Mouse (Mus musculus) E14TG2a.4 (cell line): ENCODE measurements around the gene Galnt17.

Source experiments
- H3K27me3 ChIP-seq: 2 replicates; pipeline ENCODE4 v1.6.1; 2014; ENCODE audit warnings: low read length, control low read depth; ENCODE audit not compliant: insufficient read depth
- H3K36me3 ChIP-seq: 2 replicates; pipeline ENCODE4 v1.6.1; 2014; ENCODE audit warnings: low read length, control low read depth; ENCODE audit not compliant: insufficient read depth
- H3K4me1 ChIP-seq: replicated peaks from 2 replicates; pipeline ENCODE4 v1.6.1; 2014; ENCODE audit warnings: low read depth, low read length, control low read depth
- H3K4me3 ChIP-seq: replicated peaks from 2 replicates; pipeline ENCODE4 v1.5.1; 2014; ENCODE audit warnings: mild to moderate bottlenecking, low read length
- H3K9me3 ChIP-seq: 2 replicates; pipeline ENCODE4 v1.6.1; 2014; ENCODE audit warnings: low read length, control low read depth
- CTCF ChIP-seq: conservative IDR thresholded peaks from 2 replicates; pipeline ENCODE4 v1.5.1; 2014; ENCODE audit warnings: low read length
- NANOG ChIP-seq: IDR thresholded peaks from 2 replicates; pipeline ENCODE4 v1.6.1; 2014; ENCODE audit warnings: borderline replicate concordance, low read length, mixed read lengths
- POU5F1 ChIP-seq: IDR thresholded peaks from 2 replicates; pipeline ENCODE4 v1.6.1; 2014; ENCODE audit warnings: low read length, borderline replicate concordance

The Galnt17 gene

GRCm38 (mm10) chr5:131306321-131306907 is 1.9 kb downstream of the Galnt17 start:
- TF ChIP-seq POU5F1 (no peak), CTCF (no peak), NANOG (no peak)

GRCm38 (mm10) chr5:131305223-131305622 is 3.1 kb downstream of the Galnt17 start:
- peaks cover 68% of the 10 kb centered on the region for H3K27me3 ChIP-seq

More at GRCm38 (mm10) chr5:131306321-131306907, 1.9 kb downstream of the Galnt17 start:
- Histone ChIP-seq H3K36me3 (no peaks in the 10 kb centered on the region), H3K4me3 (peak overlapping the region; percentile 85), H3K27me3 (peaks cover 68% of the 10 kb centered on the region), H3K4me1 (peaks cover 16% of the 10 kb centered on the region), H3K9me3 (peaks cover 15% of the 10 kb centered on the region; the same call in 1 of the 2 replicates)

GRCm38 (mm10) chr5:131301526-131301925 is 6.8 kb downstream of the Galnt17 start:
- H3K4me1 ChIP-seq = peaks cover 7% of the 10 kb centered on the region
- peaks cover 7% of the 10 kb centered on the region; the same call in 1 of the 2 replicates for H3K9me3 ChIP-seq
- peaks cover 64% of the 10 kb centered on the region for H3K27me3 ChIP-seq
- no peak overlapping the region for H3K4me3 ChIP-seq
- no peaks in the 10 kb centered on the region for H3K36me3 ChIP-seq
- TF ChIP-seq NANOG (no peak), CTCF (no peak), POU5F1 (no peak)

More at GRCm38 (mm10) chr5:131305223-131305622, 3.1 kb downstream of the Galnt17 start:
- no peaks in the 10 kb centered on the region for H3K36me3 ChIP-seq
- TF ChIP-seq POU5F1 (no peak), NANOG (no peak), CTCF (no peak)
- no peak overlapping the region for H3K4me3 ChIP-seq
- H3K9me3 ChIP-seq = peaks cover 9% of the 10 kb centered on the region; the same call in 1 of the 2 replicates
- H3K4me1 ChIP-seq = peaks cover 16% of the 10 kb centered on the region

GRCm38 (mm10) chr5:131293726-131294449 is 14.4 kb downstream of the Galnt17 start:
- no peak for TF ChIP-seq POU5F1
- TF ChIP-seq CTCF = no peak
- TF ChIP-seq NANOG = no peak
- Histone ChIP-seq H3K4me1 (peaks cover 7% of the 10 kb centered on the region; the same call in 1 of the 2 replicates), H3K27me3 (peaks cover 6% of the 10 kb centered on the region; the same call in 1 of the 2 replicates), H3K36me3 (no peaks in the 10 kb centered on the region), H3K9me3 (no peaks in the 10 kb centered on the region), H3K4me3 (no peak overlapping the region)

- TF ChIP-seq NANOG = no peak
- no peak for TF ChIP-seq POU5F1
- no peak for TF ChIP-seq CTCF
- Histone ChIP-seq H3K4me1 (peaks cover 1% of the 10 kb centered on the region; the same call in 1 of the 2 replicates), H3K36me3 (no peaks in the 10 kb centered on the region), H3K4me3 (no peak overlapping the region), H3K9me3 (peaks cover 9% of the 10 kb centered on the region), H3K27me3 (no peaks in the 10 kb centered on the region)
These were observed 21.2 kb downstream of the Galnt17 start for GRCm38 (mm10) chr5:131287091-131287490.

- Histone ChIP-seq H3K36me3 (no peaks in the 10 kb centered on the region), H3K27me3 (no peaks in the 10 kb centered on the region), H3K9me3 (peaks cover 9% of the 10 kb centered on the region), H3K4me3 (no peak overlapping the region), H3K4me1 (no peaks in the 10 kb centered on the region)
- TF ChIP-seq CTCF (no peak), NANOG (no peak), POU5F1 (no peak)
These were observed 21.6 kb downstream of the Galnt17 start for GRCm38 (mm10) chr5:131286680-131287079.

- Histone ChIP-seq H3K4me3 (no peak overlapping the region), H3K36me3 (no peaks in the 10 kb centered on the region), H3K4me1 (no peaks in the 10 kb centered on the region), H3K9me3 (no peaks in the 10 kb centered on the region), H3K27me3 (no peaks in the 10 kb centered on the region)
- TF ChIP-seq CTCF = peak; percentile 92
- TF ChIP-seq NANOG = no peak
These were observed 27.9 kb downstream of the Galnt17 start for GRCm38 (mm10) chr5:131280349-131280748.

- no peaks in the 10 kb centered on the region for H3K36me3 ChIP-seq
- H3K4me3 ChIP-seq = no peak overlapping the region
- H3K4me1 ChIP-seq = no peaks in the 10 kb centered on the region
- no peaks in the 10 kb centered on the region for H3K27me3 ChIP-seq
- no peak for TF ChIP-seq CTCF
- TF ChIP-seq POU5F1 = no peak
- no peak for TF ChIP-seq NANOG
- no peaks in the 10 kb centered on the region for H3K9me3 ChIP-seq
These were observed 29.0 kb downstream of the Galnt17 start for GRCm38 (mm10) chr5:131279286-131279685.

GRCm38 (mm10) chr5:131277227-131277626 is 31.1 kb downstream of the Galnt17 start:
- Histone ChIP-seq H3K36me3 (no peaks in the 10 kb centered on the region), H3K4me1 (no peaks in the 10 kb centered on the region), H3K4me3 (no peak overlapping the region), H3K27me3 (no peaks in the 10 kb centered on the region), H3K9me3 (no peaks in the 10 kb centered on the region)
- TF ChIP-seq POU5F1 = no peak
- no peak for TF ChIP-seq CTCF
- no peak for TF ChIP-seq NANOG
